Mouse (Mus musculus): ENCODE measurements around the gene Cdk5rap1. TPM values are rescaled to one million over a fixed set of nuclear protein-coding genes. Genes with fewer than 3 reads are reported as not detected.
A peak's percentile ranks its signal among the peaks of the same experiment; 100 is the strongest.

Cdk5rap1 gene
- polyA plus RNA-seq, 1 experiment from 2014 or later, result 18.1 TPM

GRCm38 (mm10) chr2:154407643-154408445, 35.0 kb upstream of the Cdk5rap1 start, which contains the start of gene Snta1:
Gene Snta1 (minus strand): TSS chr2:154408099.
- peak; percentile 68 for ATAC-seq
- DNase-seq (ENCODE audit: low read depth, low spot score), result no peak
- in situ Hi-C loops (cut with MboI; ENCODE audit: low pct_unique_long_range_greater_than_20kb), result loop anchor here (25.0 kb wide), 1 partner anchor 529 kb away; no protein-coding TSS in a partner anchor
- no peaks in the 10 kb centered on the region for H3K27me3 ChIP-seq
- CTCF ChIA-PET, result interaction anchor here (1.2 to 1.3 kb wide), 2 partner anchors 35 to 178 kb away, joined by 3 read pairs; partner anchors contain the start of gene Cdk5rap1
- TF ChIP-seq CTCF (IDR thresholded peaks at IDR 0.05), result no peak
- POLR2A ChIA-PET, result interaction anchor here (1.2 kb wide), 1 partner anchor 18 kb away, joined by 3 read pairs; no protein-coding TSS in a partner anchor

DNA sequence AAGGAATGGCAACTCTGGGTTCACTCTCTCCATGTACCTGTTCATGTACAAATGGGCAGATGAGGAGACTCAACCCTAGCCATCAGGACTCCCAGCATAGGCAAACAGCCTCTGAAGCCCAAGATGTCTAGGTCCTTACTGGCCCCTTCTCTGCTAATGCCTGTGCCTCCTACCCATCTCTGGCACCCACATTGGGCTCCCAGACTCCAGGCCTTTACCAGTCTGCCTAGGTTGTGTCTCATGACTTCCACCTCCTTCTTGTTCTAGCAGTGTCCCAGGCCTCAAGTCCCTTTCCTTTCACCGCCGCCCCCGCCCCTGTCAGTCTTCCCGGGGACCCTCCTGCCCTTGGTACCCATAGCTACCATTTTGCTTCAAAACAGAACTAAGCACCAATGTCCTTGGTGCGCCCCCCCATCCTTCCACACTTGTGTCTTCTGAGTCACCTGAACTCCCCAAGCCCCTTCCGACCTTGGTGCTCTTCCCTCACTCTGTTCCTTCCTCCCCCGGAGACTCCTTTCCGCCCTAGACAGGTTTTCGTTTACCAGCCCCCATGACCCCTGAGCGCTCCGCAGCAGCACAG, 34.3 kb upstream of the Cdk5rap1 start:
- no peak for TF ChIP-seq CTCF (IDR thresholded peaks at IDR 0.05)
- H3K27me3 ChIP-seq, result no peaks in the 10 kb centered on the region
- ATAC-seq, result peak; percentile 3
- DNase-seq (ENCODE audit: low read depth, low spot score), result no peak
- in situ Hi-C loops (cut with MboI; ENCODE audit: low pct_unique_long_range_greater_than_20kb), result loop anchor here (25.0 kb wide), 1 partner anchor 530 kb away; no protein-coding TSS in a partner anchor
- ChIA-PET POLR2A (no interaction called here), CTCF (no interaction called here)

- TF ChIP-seq CTCF (IDR thresholded peaks at IDR 0.05), result no peak
- in situ Hi-C loops (cut with MboI; ENCODE audit: low pct_unique_long_range_greater_than_20kb), result loop anchor here (25.0 kb wide), 1 partner anchor 532 kb away; no protein-coding TSS in a partner anchor
- ATAC-seq (no peak), DNase-seq (ENCODE audit: low read depth, low spot score) (no peak)
- CTCF ChIA-PET, result no interaction called here
- POLR2A ChIA-PET, result interaction anchor here (1.4 kb wide), 1 partner anchor 15 kb away, joined by 3 read pairs; no protein-coding TSS in a partner anchor
- H3K27me3 ChIP-seq, result no peaks in the 10 kb centered on the region
Observed at GRCm38 (mm10) chr2:154405447-154405994, 32.7 kb upstream of the Cdk5rap1 start.

DNA sequence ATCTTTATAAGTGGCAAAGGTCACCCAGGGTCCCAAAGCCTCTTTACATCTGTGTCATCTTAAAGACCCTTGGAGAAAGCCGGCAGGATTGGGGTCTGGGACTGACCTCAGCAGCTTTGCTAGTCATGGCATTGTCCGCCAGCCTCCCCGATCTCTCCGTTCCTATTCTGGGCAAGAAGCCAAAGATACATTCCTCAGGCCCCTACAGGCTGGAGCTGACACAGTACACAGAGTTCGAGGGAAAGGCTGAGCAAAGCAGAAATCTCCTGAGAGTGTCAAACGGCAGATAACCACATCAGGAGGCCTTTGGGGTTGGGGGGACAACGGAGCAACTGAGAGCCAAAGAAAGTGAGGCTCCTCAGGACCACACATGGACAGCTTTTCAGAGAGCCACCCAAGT, 30.0 kb upstream of the Cdk5rap1 start:
- ChIA-PET POLR2A (no interaction called here), CTCF (interaction anchor here (1.0 kb wide), 1 partner anchor 13 kb away, joined by 3 read pairs; no protein-coding TSS in a partner anchor)
- peak; percentile 81 for ATAC-seq
- no peaks in the 10 kb centered on the region for H3K27me3 ChIP-seq
- no peak for TF ChIP-seq CTCF (IDR thresholded peaks at IDR 0.05)
- in situ Hi-C loops (cut with MboI; ENCODE audit: low pct_unique_long_range_greater_than_20kb), result loop anchor here (25.0 kb wide), 1 partner anchor 534 kb away; no protein-coding TSS in a partner anchor
- DNase-seq (ENCODE audit: low read depth, low spot score), result peak; percentile 46

DNA sequence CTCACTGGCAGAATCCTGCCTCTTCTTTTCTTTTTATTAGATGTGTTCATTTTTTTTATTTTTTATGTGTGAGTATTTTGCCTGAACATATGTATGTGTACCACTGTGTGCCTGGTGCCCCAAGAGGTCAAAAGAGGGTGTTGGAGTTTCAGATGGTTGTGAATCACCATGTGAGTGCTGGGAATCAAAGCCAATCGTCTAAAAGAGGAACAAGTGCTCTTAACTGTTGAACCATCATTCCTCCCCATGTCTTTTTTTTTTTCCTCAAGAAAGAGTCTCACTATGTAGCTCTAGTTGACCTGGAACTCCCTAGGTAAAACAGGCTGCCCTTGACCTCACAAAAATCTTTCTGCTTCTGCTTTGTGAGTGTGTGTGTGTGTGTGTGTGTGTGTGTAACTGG, 29.2 kb upstream of the Cdk5rap1 start:
- ATAC-seq, result no peak
- CTCF ChIA-PET, result no interaction called here
- DNase-seq (ENCODE audit: low read depth, low spot score), result no peak
- H3K27me3 ChIP-seq, result no peaks in the 10 kb centered on the region
- POLR2A ChIA-PET, result no interaction called here
- in situ Hi-C loops (cut with MboI; ENCODE audit: low pct_unique_long_range_greater_than_20kb), result loop anchor here (25.0 kb wide), 1 partner anchor 535 kb away; no protein-coding TSS in a partner anchor
- no peak for TF ChIP-seq CTCF (IDR thresholded peaks at IDR 0.05)

GRCm38 (mm10) chr2:154399325-154399724, 26.5 kb upstream of the Cdk5rap1 start:
- no peaks in the 10 kb centered on the region for H3K27me3 ChIP-seq
- ChIA-PET CTCF (interaction anchor here (1.3 kb wide), 1 partner anchor 27 kb away, joined by 3 read pairs; the partner anchor contains the start of gene Cdk5rap1), POLR2A (no interaction called here)
- ATAC-seq, result no peak
- DNase-seq (ENCODE audit: low read depth, low spot score), result no peak
- in situ Hi-C loops (cut with MboI; ENCODE audit: low pct_unique_long_range_greater_than_20kb), result no loop called here
- TF ChIP-seq CTCF (IDR thresholded peaks at IDR 0.05), result no peak

- ChIA-PET POLR2A (no interaction called here), CTCF (no interaction called here)
- DNase-seq (ENCODE audit: low read depth, low spot score) (no peak), ATAC-seq (no peak)
- in situ Hi-C loops (cut with MboI; ENCODE audit: low pct_unique_long_range_greater_than_20kb), result no loop called here
- no peak for TF ChIP-seq CTCF (IDR thresholded peaks at IDR 0.05)
- no peaks in the 10 kb centered on the region for H3K27me3 ChIP-seq
Observed at GRCm38 (mm10) chr2:154398267-154398666, 25.5 kb upstream of the Cdk5rap1 start.

- DNase-seq (ENCODE audit: low read depth, low spot score) (no peak), ATAC-seq (no peak)
- CTCF ChIA-PET, result interaction anchor here (1.1 kb wide), 1 partner anchor 23 kb away, joined by 3 read pairs; no protein-coding TSS in a partner anchor
- no peaks in the 10 kb centered on the region for H3K27me3 ChIP-seq
- POLR2A ChIA-PET, result no interaction called here
- in situ Hi-C loops (cut with MboI; ENCODE audit: low pct_unique_long_range_greater_than_20kb), result no loop called here
- no peak for TF ChIP-seq CTCF (IDR thresholded peaks at IDR 0.05)
Observed at GRCm38 (mm10) chr2:154396529-154396928, 23.7 kb upstream of the Cdk5rap1 start.

DNA sequence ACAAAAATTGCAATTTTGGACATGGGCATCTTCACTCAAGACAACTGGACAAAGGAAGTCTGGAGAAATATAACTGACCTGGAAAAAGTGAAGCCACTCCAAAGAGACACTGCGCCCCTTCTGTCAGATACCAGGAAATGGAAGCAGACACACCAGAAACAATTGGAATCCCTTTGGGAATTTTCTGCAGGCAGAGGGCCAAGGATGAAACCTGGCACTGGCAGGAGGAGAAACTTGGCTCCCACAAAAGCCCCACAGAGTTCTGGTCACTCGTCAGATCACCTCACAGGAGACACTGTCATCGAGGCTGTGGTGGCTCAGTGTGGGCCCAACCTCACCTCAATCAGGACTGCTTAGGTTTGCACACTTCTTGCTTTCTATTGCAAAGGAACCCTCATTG, 21.8 kb upstream of the Cdk5rap1 start:
- no peak for ATAC-seq
- in situ Hi-C loops (cut with MboI; ENCODE audit: low pct_unique_long_range_greater_than_20kb), result no loop called here
- H3K27me3 ChIP-seq, result no peaks in the 10 kb centered on the region
- ChIA-PET POLR2A (no interaction called here), CTCF (no interaction called here)
- TF ChIP-seq CTCF (IDR thresholded peaks at IDR 0.05), result no peak
- no peak for DNase-seq (ENCODE audit: low read depth, low spot score)

GRCm38 (mm10) chr2:154390180-154390964, 17.6 kb upstream of the Cdk5rap1 start:
- POLR2A ChIA-PET, result interaction anchor here (0.9 to 1.5 kb wide), 4 partner anchors 15 to 18 kb away, joined by 3 read pairs; partner anchors contain the start of genes Cdk5rap1 and Snta1

More at GRCm38 (mm10) chr2:154390180-154390964, 17.6 kb upstream of the Cdk5rap1 start:
- DNase-seq (ENCODE audit: low read depth, low spot score) (peak; percentile 98), ATAC-seq (peak; percentile 99)
- H3K27me3 ChIP-seq, result no peaks in the 10 kb centered on the region
- CTCF ChIA-PET, result interaction anchor here (0.8 to 3.3 kb wide), 4 partner anchors 12 to 21 kb away, joined by 3 to 11 read pairs (median 4); no protein-coding TSS in a partner anchor
- TF ChIP-seq CTCF (IDR thresholded peaks at IDR 0.05), result no peak
- in situ Hi-C loops (cut with MboI; ENCODE audit: low pct_unique_long_range_greater_than_20kb), result no loop called here
